Mouse (Mus musculus) megakaryocyte, embryonic 14.5 days (primary cell): ENCODE measurements at regions not wholly inside any gene's neighbourhood (a gene's known extent, or its start where the extent isn't known, plus 50 kb on each side); places are given as distances from the start of the nearest gene placed in this dataset.

ENCODE experiments used
- FLI1 ChIP-seq: IDR thresholded peaks from 2 replicates; pipeline ENCODE4 v1.6.1; 2012; ENCODE audit warnings: low read length, inconsistent platforms, mixed read lengths
- GATA1 ChIP-seq: IDR thresholded peaks from 3 replicates; pipeline ENCODE4 v1.6.1; 2012; ENCODE audit warnings: mixed read lengths, low read length, inconsistent platforms, borderline replicate concordance

DNA sequence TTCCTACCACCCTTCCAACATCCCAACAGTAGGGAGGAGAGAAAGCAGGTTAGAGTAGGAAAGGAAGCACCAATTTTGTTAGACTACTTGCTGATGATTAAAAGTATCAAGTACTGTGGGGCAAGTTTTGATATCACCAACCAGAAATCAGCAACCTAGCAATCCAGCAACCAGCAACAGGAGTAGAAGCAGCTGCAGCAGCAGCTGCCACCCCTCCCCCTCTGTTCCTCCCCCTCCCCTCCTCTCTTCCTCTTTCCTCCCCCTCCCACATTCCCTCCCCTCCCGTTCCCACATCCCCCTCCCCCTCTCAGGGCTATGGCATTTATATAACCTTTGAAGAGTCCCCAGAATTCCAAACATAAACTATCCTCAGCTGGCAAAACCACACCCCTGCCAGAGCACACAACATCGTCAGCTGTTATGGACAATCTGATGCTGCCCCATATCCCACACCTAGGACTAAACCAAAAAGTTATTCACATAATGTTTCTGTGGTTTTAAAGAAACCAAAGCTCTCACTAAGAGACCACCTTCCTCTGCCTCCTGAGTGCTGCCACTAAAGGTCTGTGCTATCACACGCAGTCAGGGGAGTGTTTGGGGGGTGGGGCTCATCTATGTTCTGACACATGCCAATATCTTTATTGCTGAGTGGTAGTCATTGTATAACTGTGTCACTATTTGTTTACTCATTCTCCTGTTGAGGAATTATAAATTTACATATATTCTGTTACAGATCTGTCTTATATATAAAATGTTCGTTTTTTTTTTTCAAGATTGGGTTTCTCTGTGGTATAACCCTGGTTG lies 158.9 kb upstream of the Bcor start:
- TF ChIP-seq GATA1: no peak
- no peak for TF ChIP-seq FLI1
